Mouse (Mus musculus): ENCODE measurements around the gene Kcnq5.

- TF ChIP-seq CTCF (IDR thresholded peaks at IDR 0.05; ENCODE audit: low read depth): no peak
- no peak for TF ChIP-seq EP300 (optimal IDR thresholded peaks at IDR 0.05)
Measured at GRCm38 (mm10) chr1:21856399-21856798, 105.3 kb downstream of the Kcnq5 start.

All from stomach, postnatal 0 days (tissue).